Mouse (Mus musculus) megakaryocyte, adult 5-6 weeks (primary cell): ENCODE measurements at regions not wholly inside any gene's neighbourhood (a gene's known extent, or its start where the extent isn't known, plus 50 kb on each side); places are given as distances from the start of the nearest gene placed in this dataset.
"Not testable (repeated sequence)": the region's sequence is repeated elsewhere in the genome, so short reads cannot be mapped to it uniquely, and the experiment has no call there.

Experiments used
- ATAC-seq: 2 replicates; pipeline ENCODE4 v1.8.0; 2016; ENCODE audit warnings: mild to moderate bottlenecking, inconsistent platforms; ENCODE audit not compliant: poor library complexity, severe bottlenecking

DNA sequence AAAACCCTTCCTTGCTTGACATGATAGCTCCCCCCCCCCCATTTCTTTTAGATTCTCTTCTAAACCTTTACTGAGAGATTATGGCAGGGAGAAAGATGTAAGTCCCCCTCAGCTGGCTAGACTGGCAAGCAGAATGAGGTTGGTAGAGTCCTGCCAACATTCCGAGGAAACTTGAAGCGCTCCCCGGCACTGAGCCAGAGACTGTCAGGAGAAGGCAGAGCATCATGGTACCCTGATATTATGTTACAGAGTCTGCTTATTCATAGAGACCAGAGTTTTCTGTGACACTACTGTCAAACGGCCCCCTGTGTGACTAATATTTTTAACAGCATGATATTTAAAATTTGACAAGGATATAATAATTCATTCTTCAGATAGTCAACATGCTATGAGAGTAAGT is 358.0 kb upstream of the Zic4 start:
- no peak for ATAC-seq

DNA sequence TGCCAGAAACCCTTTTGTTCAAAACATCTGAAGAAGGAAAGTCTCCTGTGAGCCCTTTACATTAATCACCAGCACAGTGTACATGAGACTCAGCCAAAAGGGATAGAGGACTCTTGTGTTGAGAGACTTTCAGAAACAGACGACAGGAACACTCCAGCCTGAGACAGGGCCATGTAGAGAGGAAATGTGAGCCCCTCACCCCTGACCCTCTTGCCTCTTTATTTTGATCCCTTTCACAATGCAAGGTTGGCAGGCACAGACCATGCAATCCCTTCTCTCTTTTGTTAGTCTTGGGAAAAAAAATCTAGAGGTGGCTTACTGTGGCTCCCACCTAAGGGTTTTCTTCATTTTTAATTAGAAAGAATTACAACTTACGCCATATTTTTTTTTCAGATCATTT is 321.7 kb upstream of the Zic4 start:
- ATAC-seq: no peak

DNA sequence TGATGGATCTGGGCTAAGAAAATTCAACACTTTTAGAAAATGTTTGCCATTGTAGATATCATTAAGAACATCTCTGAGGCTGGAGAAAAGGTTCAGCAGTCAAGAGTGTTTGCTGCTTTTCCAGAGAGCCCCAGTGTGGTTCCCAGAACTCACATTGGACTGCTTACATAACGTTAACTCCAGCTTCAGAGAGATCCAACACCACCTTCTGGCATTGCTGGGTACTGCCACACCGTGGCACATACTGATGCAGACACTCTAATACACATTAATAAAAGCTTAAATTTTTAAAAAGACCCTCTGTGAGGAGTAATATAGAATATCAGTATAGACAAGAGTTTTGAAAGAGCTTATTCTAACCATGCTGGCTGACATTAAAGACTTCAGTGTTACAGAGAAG is 313.6 kb upstream of the Zic4 start:
- no peak for ATAC-seq

DNA sequence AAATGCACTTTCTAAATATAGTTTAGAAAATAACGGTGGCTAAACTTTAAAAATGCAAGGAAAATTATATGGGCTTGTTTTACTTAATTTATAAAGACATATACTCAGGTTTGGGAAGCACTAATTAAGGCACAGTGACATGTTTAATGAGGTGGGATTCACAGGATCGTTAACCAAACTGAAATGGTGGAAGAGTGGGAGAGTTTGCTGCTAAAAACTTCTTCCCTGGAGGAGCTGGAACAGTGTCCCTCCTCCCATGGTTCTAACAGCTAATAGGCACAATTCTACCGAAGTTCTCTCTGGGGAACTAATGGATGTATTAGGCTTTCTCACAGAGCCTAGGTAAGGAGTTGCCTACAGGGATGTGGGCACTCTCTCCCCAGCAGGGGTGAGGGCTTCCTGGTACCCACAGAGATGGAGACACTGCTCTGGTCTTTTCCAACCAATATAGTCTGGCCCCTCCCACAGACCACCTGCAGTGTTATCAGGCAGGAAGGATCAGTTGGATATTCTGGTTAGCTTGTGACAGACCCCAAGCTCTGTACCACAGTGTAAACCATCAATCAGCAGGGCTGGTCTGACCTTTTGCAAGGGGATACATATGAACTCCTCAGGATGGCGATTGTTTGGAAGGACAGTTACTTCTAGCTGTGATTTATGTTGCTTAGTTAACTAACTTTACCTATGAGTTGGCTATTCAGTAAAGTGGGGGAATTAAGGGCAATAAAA is 309.0 kb upstream of the Zic4 start:
- ATAC-seq: no peak

DNA sequence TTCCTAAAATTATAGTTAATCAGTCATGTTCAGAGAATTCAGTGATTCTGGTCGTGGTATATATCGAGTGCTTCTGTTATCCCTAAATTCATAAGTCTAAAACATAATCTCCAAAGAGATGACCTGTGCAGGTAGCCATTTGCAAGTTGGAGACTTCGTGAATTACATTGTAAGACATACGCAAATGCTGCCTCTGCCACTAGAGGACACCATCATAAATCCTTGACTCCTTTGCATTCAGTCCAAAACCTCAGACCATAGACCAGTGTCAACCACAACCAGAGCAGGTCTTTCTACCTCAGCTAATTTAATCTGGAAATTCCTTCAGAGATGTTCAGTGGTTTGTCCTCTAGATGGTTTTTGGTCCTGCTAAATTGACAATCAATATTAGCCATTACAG is 302.8 kb upstream of the Zic4 start:
- ATAC-seq: no peak

DNA sequence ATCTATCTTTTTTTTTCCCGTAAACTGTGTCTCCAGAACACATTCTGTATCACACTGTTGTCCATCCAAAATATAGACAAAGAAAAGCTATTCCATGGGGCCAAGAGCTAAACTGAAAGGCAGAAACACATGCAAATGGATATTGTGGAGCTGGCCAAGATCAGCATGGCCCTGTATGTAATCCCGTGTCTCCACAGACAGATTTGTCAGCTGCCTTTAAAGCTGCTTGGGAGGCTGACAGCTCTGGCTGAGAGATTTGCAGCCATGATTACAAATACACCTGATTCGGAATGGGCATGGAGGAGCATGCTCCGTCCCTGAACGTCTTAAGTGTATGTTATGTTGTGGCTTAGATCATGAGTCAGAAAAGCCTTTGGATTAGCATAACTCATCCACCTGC is 292.7 kb upstream of the Zic4 start:
- no peak for ATAC-seq

DNA sequence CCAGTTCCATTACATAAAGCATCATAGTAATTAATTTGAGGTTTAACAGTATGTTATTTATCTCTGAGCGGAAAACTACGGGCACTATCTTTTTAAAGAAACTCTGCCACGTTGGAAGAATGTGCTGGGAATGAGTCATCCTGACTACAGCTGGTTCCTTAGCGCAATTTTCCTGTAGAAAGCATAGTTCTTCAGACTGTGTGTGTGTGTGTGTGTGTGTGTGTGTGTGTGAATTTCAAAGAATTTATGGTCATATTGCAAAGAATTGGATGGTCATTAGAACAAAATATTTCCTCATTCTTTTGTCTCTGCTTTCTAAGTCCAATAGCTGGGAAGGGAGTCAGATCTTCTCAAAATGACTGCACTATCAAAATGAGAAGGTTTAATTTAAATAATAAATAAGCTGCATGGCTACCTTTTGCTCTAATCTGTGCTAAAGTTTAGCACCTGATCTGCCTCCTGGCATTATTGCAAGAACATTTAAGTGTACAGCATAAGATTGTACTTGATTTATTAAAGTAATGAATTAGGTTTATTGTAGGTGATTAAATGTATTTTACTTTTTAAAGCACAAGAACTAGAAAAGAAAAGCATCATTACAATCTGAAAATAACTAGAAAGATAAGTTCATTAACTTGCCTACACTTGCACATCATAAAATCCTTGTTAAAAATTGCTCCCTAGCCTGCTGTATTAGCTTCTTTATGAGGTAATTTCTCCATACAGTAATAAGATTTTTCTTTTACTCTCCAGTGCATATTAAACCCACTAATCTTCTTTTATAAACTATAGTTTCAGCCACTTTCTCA is 288.6 kb upstream of the Zic4 start:
- ATAC-seq: no peak

DNA sequence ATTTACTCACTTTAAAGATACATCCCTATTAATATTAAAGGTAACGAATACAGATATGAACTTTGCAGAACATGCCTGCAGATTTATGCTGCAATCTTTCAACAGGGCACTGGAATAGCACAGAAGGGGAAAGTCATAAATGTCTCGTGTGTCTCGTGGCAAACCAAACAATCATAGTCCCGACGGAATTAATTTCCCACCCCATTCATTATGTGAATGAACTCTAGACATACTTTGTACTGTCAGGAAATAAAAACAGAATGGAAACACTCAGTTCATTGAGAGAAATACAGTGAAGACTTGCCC is 288.1 kb upstream of the Zic4 start:
- no peak for ATAC-seq

DNA sequence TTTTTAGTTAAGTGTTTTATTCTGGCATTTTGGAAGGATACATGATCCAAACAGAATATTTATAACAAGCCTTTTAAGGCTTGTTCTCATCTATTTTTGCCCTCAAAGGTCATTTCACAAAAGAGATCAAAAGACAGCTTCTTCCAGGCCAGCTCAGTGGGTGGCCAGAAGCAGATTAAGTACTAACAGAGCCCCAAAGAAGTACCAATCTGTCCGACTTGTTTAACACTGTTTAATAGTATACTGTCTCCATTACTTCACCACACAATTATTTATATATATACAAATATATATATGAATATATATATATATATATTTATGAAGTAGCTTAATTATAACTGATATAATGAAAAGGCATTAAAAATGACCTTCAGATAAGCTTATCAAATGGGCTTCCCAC is 284.7 kb upstream of the Zic4 start:
- ATAC-seq: no peak

DNA sequence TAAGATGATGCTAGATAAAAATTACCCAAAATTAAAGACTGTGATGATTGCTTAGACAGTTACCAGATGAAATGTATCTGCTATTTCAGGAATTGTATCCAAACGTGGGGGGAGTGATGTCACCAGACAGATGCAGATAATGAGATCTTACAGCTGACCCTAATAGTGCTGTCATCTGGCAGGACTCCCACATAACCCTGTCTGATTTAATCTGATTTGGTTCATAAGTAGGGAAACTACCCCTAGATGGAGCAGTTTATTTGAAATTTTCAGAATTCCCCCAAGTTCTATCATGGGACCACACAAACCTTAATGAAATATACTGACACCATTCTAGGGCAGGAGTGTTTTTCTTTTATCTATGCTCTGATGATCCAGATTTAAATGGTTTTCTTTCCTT is 278.4 kb upstream of the Zic4 start:
- no peak for ATAC-seq

DNA sequence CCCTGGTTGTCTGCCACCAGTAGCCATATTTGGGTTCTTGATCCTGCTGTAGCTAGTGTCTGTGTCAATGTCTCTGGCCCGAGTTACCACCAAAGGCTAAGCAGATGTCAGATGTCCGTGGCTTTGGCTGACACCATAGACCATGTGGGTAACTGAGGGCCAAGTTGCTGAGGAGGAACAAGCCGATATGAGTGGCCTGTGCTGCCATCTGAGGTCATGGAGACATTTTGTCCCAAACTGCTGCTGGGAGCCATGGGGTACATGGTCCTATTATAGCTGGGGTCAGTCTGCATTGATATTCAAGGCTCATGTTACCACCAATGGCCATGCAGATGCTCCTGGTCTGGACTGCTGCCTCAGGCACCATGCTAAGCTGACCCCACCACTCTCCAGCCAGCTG is 276.3 kb upstream of the Zic4 start:
- no peak for ATAC-seq

DNA sequence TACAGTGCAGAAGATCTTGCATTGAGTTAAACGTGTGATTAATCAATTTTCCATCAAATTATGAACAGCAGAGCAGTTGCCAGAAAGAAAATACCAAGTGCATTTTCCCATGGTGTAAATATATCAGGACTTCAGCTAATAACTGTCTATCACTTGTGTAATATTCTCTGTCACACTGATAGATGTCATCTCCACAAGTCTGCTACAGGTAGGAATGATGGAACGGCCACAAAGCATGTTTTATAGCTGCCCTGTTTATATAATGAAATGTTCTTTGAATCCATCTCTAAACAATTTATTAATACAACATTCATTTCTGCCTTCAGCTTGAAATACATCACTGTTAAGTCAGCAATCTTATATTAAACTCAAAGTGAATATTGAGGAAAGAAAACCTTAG is 272.9 kb upstream of the Zic4 start:
- ATAC-seq: no peak

DNA sequence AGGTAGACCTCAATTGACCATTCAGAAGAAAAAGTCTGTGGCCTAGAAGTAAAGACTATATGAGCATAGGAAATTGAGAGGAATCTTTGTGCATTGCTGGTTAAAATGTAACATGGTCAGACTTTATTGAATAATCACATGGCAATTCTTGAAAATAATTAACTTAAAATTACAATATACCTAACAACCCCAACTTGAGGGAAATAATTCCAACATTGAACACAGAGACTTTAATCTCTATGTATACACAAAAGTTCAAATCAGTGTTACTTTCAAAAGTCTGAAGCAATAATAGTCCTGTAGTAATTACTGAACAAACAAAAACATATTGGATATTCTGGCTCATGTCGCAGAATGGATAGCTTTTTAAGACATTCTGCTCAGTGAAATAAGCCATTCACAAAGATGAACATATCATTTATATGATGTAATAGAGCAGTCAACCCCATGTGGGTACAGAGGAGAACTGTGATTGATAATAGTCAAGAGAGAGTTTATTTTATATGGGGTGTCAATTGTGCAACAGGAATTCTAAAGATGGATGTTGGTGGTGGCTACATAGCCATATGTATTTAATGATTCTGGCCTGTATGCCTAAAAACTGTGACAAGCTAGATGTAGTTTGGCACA is 270.7 kb upstream of the Zic4 start:
- no peak for ATAC-seq

DNA sequence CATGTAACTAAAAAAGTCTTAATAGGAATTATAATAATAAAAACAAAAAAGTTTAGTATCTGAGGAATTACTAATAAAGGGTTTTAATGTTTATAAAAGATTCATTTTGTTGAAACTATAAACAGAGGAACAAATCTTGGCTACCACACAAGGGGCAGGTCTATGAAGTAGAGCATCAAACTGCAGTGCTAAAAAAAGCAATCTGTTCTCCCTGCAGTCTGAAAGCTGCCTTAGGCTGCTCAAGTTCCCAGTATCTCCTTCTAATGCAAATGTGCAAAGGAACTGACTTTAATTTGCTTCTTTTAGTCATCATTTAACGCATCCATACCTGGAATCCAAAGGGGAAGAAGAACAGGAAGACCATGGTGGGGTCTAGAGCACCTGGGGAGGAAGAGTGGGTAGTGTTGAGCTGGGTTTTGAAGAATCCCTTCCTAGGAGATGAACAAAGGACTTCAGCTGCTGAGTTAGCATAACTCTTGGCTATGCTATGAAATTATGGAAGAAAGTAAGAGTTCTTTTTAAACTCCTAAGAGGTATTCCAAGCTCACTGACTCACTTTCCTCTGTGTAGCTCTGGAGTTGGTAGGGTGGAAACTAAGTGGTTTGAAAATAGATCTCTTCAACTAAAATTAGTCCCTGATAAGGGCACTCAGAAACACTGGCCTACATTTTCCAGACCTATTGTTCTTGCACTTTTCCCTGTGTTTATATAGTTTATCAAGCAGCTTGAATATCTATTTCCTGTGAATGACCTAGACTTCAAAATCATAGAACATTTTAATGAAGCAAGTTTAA is 260.4 kb upstream of the Zic4 start:
- ATAC-seq: no peak

DNA sequence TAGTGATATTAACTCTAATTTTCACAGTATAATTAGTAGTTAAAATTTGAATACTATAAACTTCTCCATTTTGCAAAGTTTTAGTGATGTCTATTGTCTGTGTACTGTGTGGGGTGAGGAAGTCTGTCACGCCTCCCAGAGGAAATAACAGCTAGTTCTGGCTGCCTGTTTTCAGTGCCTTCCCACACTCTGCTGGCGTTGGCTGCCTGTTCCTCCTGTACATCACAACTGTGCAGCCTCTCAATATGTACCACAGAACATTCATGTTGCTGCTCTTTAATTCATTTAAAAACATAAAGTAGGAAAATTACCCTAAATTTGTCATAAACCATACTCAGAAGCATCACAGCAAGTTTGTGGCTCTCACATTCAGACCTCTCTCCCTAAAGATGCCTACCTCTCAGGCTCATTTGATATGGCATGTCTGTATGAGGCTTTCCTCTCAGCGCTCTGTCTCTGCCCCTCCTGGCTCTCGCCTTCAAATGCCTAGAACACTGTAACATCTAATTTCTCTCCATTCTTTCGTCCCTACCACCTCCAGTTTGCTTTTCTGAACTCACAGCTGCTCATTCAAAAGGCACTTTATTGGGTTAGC is 239.7 kb upstream of the Zic4 start:
- no peak for ATAC-seq

DNA sequence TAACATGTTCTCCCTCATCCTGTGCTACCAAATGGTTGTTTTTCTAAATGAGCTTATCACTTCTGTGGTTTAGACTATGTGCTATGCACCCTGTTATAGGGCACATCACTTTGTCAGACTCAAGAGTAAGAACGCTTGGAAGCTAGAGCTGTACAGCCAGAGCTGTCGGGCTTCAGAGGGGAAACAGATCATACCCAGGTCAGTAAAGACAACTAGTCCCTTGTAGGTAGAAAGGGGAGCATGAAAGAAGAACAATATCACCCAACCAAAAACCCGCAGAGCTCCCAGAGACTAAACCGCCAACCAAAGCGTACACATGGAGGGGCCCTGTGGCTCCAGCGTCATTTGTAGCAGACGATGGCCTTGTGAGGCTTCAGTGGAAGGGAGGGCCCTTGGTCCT is 239.0 kb upstream of the Zic4 start:
- ATAC-seq: no peak

DNA sequence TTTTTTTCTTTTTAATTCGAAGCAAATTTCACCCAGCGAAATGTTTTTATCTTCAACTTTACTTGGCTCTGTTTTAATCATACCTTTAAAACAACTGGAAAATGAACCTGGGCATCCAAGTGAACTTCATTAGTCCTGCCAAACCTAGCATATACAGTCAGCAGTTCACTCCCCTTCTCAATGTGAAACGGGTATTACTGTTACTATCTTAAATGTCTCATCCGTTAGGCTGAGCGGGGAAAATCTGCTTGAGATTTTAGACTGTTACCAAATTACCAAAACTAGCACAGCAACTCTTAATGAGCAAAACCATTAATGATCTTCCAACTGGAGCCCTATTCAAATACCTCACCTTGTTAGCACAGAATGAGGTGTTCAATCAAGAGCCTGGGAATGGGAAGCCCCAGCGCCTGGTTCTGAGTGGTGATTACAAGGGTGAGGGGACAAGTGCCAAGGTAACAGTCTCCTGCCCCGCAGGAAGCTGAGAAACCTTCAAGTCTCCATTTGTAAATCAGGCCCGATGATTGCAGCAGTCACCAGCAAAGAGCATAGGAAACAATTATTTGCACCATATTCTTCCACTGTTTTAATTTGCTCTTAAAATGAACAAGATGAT is 235.5 kb upstream of the Zic4 start:
- ATAC-seq: no peak

DNA sequence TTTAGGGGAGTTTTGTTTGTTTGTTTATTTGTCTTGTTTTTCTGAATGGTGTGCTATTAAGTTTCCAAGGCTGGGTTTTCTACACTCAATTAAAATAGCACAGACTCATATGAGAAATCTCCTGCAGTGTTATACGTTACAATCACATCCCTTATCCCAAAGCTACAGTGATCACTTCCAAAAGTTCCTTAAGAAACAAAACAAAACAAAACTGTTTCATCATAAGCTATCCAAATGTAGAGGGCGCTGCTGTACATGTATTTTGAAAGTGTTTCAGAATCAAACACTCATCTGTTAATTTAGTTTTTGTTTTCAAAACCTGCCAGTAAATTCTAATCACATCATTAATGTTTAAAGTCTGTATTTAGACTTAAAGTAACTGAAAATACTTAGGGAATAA is 233.7 kb upstream of the Zic4 start:
- ATAC-seq: not testable (repeated sequence)

DNA sequence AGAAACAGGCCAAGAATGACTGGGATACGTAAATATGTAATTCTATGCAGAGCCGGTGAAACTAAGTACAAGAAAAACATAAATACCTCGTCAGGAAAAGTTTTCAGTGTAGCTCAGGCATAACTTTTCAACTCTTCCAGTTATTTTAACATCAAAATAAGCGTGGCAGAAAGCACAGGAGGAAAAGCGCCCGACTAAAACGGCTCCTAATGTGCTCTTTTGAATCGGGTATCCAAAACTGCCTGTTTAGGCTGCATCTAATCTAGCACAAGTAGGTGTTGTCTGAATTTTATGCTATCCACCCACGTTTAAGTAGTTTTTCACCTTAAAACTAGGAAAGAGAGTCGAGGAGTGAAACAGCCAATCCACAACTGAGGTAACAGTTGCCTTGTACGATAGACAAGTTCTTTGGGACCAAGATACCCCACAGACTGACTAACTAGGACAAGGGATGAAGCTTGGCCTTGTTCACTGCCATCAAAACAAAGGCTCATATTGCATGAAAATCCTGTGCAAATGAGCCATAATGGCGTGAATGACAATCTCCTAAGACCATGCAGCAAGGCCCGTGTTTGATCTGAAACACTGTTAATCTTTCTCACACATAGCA is 232.0 kb upstream of the Zic4 start:
- ATAC-seq: no peak
